Mouse (Mus musculus): ENCODE measurements around the gene Lrrc4c. TPM values are rescaled to one million over a fixed set of nuclear protein-coding genes. Genes with fewer than 3 reads are reported as not detected.

Lrrc4c gene
- polyA plus RNA-seq, 1 experiment, result 0.58 TPM

DNA sequence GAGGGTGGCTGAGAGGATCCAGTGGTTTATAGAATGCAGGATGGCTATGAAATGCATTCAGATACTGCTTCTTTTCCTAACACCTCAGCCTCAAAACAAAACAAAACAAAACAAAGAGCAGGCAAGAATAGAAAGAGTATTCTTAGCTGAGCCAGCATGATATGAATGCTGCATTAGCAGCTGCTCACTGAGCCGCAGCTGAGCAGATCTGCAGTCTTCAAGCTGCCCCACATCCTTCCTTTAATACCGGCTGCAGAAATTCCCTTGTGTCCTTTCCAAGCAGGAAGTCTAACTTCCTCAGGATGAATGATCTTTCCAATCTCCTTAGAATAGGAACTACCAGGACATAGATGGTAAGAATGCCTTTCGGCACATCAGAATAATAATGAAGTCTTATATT, 16.7 kb downstream of the Lrrc4c start:
- 40% methylated on average over 3 of the region's 3 CpGs for WGBS
- H3K4me3 ChIP-seq (replicated peaks; ENCODE audit: extremely low read depth, low read depth, low read length), result no peak overlapping the region
- no peaks in the 10 kb centered on the region; the same call in 1 of the 2 replicates for H3K4me1 ChIP-seq (ENCODE audit: control insufficient read depth, insufficient read depth, low read length)
- no peak for TF ChIP-seq CTCF (IDR thresholded peaks at IDR 0.05; ENCODE audit: insufficient read depth, low read length)
- no peak for TF ChIP-seq POLR2A (IDR thresholded peaks at IDR 0.05; ENCODE audit: borderline replicate concordance, extremely low read depth, low read depth, low read length)
- DNase-seq, result no peak

DNA sequence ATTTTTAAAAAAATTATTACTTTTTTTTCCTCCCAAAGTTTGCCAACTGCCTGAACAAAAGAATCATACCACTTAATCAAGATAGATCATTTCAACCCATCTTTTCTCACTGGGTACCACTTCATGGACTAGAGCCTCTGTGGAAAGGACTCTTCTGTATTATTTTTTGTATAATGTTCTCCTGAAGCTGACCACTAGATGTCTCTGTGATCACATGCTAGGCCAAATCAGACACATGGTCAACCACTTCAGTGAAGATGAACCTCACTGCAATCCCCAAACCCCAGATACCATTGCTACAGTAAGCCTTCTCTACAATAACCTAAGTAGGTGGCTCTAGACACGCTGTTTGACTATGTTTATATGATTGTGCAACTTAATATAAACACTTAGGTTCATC, 19.4 kb downstream of the Lrrc4c start:
- TF ChIP-seq CTCF (IDR thresholded peaks at IDR 0.05; ENCODE audit: insufficient read depth, low read length) (no peak), POLR2A (IDR thresholded peaks at IDR 0.05; ENCODE audit: borderline replicate concordance, extremely low read depth, low read depth, low read length) (no peak)
- WGBS, result 32% methylated on average over 1 of the region's 1 CpGs
- no peak for DNase-seq
- H3K4me1 ChIP-seq (ENCODE audit: control insufficient read depth, insufficient read depth, low read length), result no peaks in the 10 kb centered on the region; the same call in 1 of the 2 replicates
- H3K4me3 ChIP-seq (replicated peaks; ENCODE audit: extremely low read depth, low read depth, low read length), result no peak overlapping the region

DNA sequence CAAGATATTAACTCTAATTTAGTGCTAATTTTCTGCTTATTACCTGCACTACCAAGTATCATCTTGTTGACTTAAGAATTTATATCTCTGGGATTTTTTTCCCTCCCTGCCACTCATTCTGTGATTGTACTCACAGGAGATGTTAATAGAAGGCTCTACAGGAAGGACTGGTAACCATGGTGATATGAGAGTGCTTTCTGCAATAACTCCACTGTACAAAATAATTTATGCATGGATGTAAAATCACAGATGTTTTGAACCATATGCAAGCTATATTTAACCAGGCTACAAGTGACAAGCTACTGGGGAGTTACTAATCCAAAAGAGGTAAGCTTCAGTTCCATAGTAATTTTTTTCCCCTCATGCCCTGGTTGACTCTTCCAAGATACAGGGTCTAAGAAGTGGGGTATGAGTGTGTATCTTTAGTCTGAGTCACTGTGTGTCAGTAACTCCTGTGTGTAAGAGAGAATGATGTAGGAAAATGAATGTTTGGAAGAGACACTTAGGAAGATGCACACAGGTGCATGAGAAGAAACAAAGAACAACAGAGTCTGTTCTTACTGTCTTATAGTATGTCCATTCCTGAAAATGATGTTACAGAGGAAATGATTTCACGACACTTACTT, 83.3 kb downstream of the Lrrc4c start:
- 79% methylated on average over 1 of the region's 1 CpGs for WGBS
- TF ChIP-seq CTCF (IDR thresholded peaks at IDR 0.05; ENCODE audit: insufficient read depth, low read length) (no peak), POLR2A (IDR thresholded peaks at IDR 0.05; ENCODE audit: borderline replicate concordance, extremely low read depth, low read depth, low read length) (no peak)

DNA sequence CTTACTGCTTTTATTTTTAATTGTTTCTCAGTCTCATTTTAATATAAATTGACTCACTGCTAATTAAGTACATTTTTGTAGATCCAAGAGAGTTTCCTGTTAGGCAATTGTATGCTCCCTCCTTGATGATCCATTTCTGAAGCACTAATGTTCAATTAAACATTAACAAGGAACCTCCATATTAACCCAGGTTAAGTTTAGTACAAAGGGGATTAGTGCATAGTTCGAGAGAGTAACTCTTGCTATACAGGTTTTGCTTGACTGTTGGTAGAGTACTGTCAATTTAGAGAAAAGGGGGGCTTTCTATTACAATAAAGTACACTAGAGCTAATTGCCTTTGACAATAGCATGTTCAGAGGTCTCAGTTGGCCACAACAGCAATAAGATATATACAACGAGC, 84.5 kb downstream of the Lrrc4c start:
- 57% methylated on average over 2 of the region's 2 CpGs for WGBS
- H3K4me1 ChIP-seq (ENCODE audit: control insufficient read depth, insufficient read depth, low read length), result no peaks in the 10 kb centered on the region
- DNase-seq, result no peak
- H3K4me3 ChIP-seq (replicated peaks; ENCODE audit: extremely low read depth, low read depth, low read length), result no peak overlapping the region
- TF ChIP-seq CTCF (IDR thresholded peaks at IDR 0.05; ENCODE audit: insufficient read depth, low read length) (no peak), POLR2A (IDR thresholded peaks at IDR 0.05; ENCODE audit: borderline replicate concordance, extremely low read depth, low read depth, low read length) (no peak)

More for the DNA sequence above, 83.3 kb downstream of the Lrrc4c start:
- Histone ChIP-seq H3K4me3 (replicated peaks; ENCODE audit: extremely low read depth, low read depth, low read length) (no peak overlapping the region), H3K4me1 (ENCODE audit: control insufficient read depth, insufficient read depth, low read length) (no peaks in the 10 kb centered on the region)
- DNase-seq, result no peak

DNA sequence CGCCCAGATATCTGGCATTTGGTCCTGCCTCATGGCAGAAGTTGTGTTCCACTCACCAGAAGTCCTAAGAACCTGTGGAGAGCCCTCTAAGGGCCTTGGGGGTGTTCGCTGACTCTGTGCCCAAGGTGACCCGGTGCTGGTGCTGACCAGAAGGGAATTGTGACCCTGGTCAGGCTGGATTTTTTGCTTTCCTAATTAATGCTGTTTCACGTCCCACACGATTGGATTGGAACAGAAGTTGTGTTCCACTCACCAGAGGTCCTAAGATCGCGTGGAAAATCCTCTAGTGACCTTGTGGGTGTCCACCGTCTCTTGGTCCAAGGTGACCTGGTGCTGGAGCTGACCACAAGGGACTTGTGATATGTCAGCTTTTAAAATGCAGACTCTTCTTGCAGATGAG, 88.9 kb downstream of the Lrrc4c start:
- Histone ChIP-seq H3K4me1 (ENCODE audit: control insufficient read depth, insufficient read depth, low read length) (no peaks in the 10 kb centered on the region), H3K4me3 (replicated peaks; ENCODE audit: extremely low read depth, low read depth, low read length) (no peak overlapping the region)
- 75% methylated on average over 8 of the region's 8 CpGs for WGBS
- DNase-seq, result no peak
- no peak for TF ChIP-seq CTCF (IDR thresholded peaks at IDR 0.05; ENCODE audit: insufficient read depth, low read length)
- no peak for TF ChIP-seq POLR2A (IDR thresholded peaks at IDR 0.05; ENCODE audit: borderline replicate concordance, extremely low read depth, low read depth, low read length)

DNA sequence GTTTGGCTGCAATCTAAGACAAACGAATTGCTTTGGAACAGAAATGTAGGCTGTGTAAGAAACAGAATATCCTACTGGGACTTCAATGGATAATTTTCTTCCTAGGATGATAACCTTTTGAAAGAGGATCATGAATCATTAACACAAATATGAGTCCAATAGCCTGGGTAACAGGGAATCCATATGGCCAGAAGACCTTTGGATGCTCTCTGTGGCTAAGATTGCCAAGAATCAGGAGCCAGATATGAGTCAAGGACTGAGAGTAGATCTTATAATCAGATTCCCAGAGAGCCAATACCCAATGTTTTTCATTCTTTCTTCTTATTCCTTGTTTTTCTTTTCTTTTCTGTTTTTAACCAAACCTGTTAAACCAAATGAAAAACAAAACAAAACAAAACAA, 93.2 kb downstream of the Lrrc4c start:
- DNase-seq, result no peak
- WGBS, result 73% methylated on average over 1 of the region's 1 CpGs
- Histone ChIP-seq H3K4me3 (replicated peaks; ENCODE audit: extremely low read depth, low read depth, low read length) (no peak overlapping the region), H3K4me1 (ENCODE audit: control insufficient read depth, insufficient read depth, low read length) (no peaks in the 10 kb centered on the region)
- TF ChIP-seq POLR2A (IDR thresholded peaks at IDR 0.05; ENCODE audit: borderline replicate concordance, extremely low read depth, low read depth, low read length), result no peak
- no peak for TF ChIP-seq CTCF (IDR thresholded peaks at IDR 0.05; ENCODE audit: insufficient read depth, low read length)

DNA sequence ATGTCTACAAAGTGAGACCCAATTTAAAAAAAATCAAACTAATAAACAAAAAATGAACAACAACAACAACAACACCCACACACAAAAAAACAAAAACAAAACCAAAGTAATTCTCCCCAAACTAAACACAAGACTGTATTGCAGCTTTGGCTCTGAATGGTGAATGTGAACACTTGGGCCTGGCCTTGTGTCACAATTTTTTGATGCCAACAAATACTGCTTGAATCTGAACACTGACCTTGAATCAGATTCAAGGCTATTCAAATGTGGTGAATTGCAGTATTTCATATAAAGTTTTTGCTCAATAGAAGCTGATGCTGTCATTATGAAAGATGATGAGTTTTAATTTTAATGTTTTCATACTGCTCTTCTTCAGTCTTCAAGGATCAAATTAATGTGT, 143.6 kb downstream of the Lrrc4c start:
- H3K4me1 ChIP-seq (ENCODE audit: control insufficient read depth, insufficient read depth, low read length), result no peaks in the 10 kb centered on the region
- no peak for DNase-seq
- H3K4me3 ChIP-seq (replicated peaks; ENCODE audit: extremely low read depth, low read depth, low read length), result no peak overlapping the region
- TF ChIP-seq CTCF (IDR thresholded peaks at IDR 0.05; ENCODE audit: insufficient read depth, low read length) (no peak), POLR2A (IDR thresholded peaks at IDR 0.05; ENCODE audit: borderline replicate concordance, extremely low read depth, low read depth, low read length) (no peak)

DNA sequence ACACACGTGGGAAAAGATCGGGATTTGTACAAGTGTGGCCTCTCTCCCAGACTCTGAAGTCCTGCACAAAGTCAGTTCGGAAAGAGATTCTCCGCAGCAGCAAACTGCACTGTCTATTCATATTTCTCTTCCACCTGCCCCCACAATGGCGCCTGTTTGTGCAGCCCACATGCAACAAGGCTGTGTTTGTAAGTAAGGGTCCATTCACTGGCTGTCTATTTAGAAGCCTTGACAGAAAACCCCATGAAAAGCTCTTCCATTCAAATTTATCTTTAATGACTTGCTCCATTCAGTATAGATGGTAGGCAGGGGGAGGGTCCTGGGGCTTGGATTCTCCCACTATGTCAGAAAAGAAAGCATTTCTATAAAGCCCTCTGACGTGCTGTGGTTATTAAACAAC, 157.7 kb downstream of the Lrrc4c start:
- H3K4me3 ChIP-seq (replicated peaks; ENCODE audit: extremely low read depth, low read depth, low read length), result no peak overlapping the region
- H3K4me1 ChIP-seq (ENCODE audit: control insufficient read depth, insufficient read depth, low read length), result no peaks in the 10 kb centered on the region
- 75% methylated on average over 6 of the region's 6 CpGs for WGBS
- no peak for DNase-seq
- TF ChIP-seq CTCF (IDR thresholded peaks at IDR 0.05; ENCODE audit: insufficient read depth, low read length), result no peak
- TF ChIP-seq POLR2A (IDR thresholded peaks at IDR 0.05; ENCODE audit: borderline replicate concordance, extremely low read depth, low read depth, low read length), result no peak

DNA sequence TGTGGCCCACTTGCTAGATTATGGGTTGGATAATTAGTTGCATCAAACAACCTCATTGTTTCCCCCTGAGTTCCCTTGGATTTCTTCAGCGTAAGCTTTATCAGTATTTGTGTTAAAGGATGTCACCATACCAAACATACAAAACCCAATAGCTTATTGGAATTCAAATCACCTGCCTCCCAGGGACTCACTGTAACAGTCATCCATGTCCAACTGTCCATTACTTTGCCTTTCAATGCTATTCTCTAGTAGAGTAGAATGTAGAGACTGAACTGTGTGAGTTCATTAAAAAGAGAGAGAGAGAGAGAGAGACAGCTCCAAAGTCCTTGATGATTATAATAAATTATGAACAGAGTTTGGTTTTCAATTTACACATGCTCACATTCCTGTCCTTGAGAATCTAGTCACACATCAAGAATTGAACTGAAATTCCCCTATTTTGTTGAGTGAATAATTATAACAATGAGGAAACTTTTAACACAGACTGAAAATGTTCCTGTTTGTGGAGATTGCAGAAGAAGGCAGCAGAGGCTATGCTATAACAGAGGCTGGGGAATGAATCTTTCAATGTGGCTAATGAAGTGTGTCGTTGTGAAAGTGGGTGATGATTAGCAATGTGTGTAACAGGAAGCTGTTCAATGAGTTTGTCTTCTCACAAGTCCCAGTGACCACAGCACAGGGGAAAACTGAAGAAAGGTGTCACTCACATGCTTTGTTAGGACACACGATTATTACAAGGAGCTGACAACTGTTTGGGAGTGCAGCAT, 181.3 kb downstream of the Lrrc4c start:
- TF ChIP-seq POLR2A (IDR thresholded peaks at IDR 0.05; ENCODE audit: borderline replicate concordance, extremely low read depth, low read depth, low read length), result no peak
- TF ChIP-seq CTCF (IDR thresholded peaks at IDR 0.05; ENCODE audit: insufficient read depth, low read length), result no peak
- no peak for DNase-seq
- H3K4me3 ChIP-seq (replicated peaks; ENCODE audit: extremely low read depth, low read depth, low read length), result no peak overlapping the region
- 67% methylated on average over 3 of the region's 3 CpGs for WGBS
- H3K4me1 ChIP-seq (ENCODE audit: control insufficient read depth, insufficient read depth, low read length), result no peaks in the 10 kb centered on the region

DNA sequence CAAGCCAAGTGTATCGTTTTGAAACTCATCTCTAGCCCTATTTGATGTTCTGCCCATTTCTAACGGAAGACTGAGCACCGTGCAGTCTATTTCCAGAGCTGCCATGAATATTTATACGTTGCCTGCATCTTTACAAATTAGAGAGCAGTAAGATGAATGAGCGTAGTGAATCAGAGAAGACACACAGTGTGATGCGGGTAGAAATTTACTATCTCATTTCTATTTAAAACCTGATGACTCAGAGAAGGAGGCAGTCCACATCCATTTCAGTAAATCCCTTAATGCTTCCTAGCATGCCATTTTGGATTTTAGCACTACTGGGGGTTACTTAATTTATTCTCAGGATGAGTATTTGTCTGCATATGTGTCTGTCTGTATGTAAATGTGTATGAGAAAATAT, 186.2 kb downstream of the Lrrc4c start:
- DNase-seq, result no peak
- TF ChIP-seq CTCF (IDR thresholded peaks at IDR 0.05; ENCODE audit: insufficient read depth, low read length) (no peak), POLR2A (IDR thresholded peaks at IDR 0.05; ENCODE audit: borderline replicate concordance, extremely low read depth, low read depth, low read length) (no peak)
- WGBS, result 74% methylated on average over 6 of the region's 6 CpGs
- no peak overlapping the region for H3K4me3 ChIP-seq (replicated peaks; ENCODE audit: extremely low read depth, low read depth, low read length)
- H3K4me1 ChIP-seq (ENCODE audit: control insufficient read depth, insufficient read depth, low read length), result no peaks in the 10 kb centered on the region
